In the genomic region with DNA sequence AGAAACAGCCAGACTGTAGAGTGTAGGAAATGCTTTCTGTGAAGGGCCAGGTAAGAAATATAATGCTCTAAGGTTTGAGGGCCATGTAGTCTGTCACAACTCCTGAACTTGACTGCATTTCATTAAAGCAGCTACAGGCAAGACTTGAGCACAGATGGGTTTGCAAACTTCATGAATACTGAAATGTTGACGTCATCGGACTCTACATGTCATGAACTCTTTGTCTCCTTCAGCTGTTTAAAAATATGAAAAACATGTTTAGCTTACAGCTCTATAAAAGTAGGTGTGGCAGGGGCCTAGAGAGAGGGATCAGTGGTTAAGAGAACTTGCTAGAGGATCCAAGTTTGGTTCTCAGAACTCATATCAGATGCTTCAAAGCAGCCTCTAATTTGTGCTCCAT, we compare ENCODE assay signal across 15 mouse cellular contexts.
DNase-seq lines count a peak whose midpoint lies in the region; ATAC-seq and TF ChIP-seq lines count a peak whose summit lies in the region.
"Had no signal": no experiment of that assay in that cellular context is flagged by ENCODE, and none has a peak within 500 bp of the region (broad histone marks: within the 10 kb centered on the region; RNA-seq: fewer than 3 reads in every experiment).

No protein-coding gene starts in this region.

- intact Hi-C loops in heart, postnatal 14 days (cut with DNase I) = loop anchor here (5.0 kb wide), 1 partner anchor 49 kb away; no protein-coding TSS in a partner anchor

- H3K27me3 ChIP-seq in heart, embryonic 16.5 days (ENCODE audit: control insufficient read depth, insufficient read depth, low read length) = no peaks in the 10 kb centered on the region
- no peaks in the 10 kb centered on the region for H3K27me3 ChIP-seq in lung, embryonic 16.5 days (ENCODE audit: control insufficient read depth, insufficient read depth, low read depth, low read length)
- no peaks in the 10 kb centered on the region for H3K27me3 ChIP-seq in intestine, embryonic 15.5 days (replicated peaks)
- no peaks in the 10 kb centered on the region for H3K27me3 ChIP-seq in liver, postnatal 0 days (ENCODE audit: insufficient read depth, low read length)
- H3K27me3 ChIP-seq: liver, embryonic 13.5 days had no signal

- no peak overlapping the region for H3K4me3 ChIP-seq in heart, embryonic 16.5 days (ENCODE audit: low read length)
- no peak overlapping the region for H3K4me3 ChIP-seq in lung, embryonic 16.5 days (ENCODE audit: low read length)
- H3K4me3 ChIP-seq in intestine, embryonic 15.5 days (replicated peaks) = no peak overlapping the region
- H3K4me3 ChIP-seq in liver, postnatal 0 days (ENCODE audit: low read depth, low read length) = no peak overlapping the region
- H3K4me3 ChIP-seq: liver, embryonic 13.5 days; midbrain, embryonic 12.5 days; myocyte had no signal

- 73% methylated on average over 2 of the region's 2 CpGs for WGBS in heart, embryonic 16.5 days
- 50% methylated on average over 2 of the region's 2 CpGs for WGBS in lung, embryonic 16.5 days
- 62% methylated on average over 2 of the region's 2 CpGs for WGBS in intestine, embryonic 15.5 days
- WGBS in liver, postnatal 0 days (ENCODE audit: insufficient replicate concordance) = 71% methylated on average over 2 of the region's 2 CpGs

- H3K4me1 ChIP-seq in heart, embryonic 16.5 days (ENCODE audit: control insufficient read depth, insufficient read depth, low read length) = peaks cover 28% of the 10 kb centered on the region
- peaks cover 34% of the 10 kb centered on the region for H3K4me1 ChIP-seq in lung, embryonic 16.5 days (replicated peaks; ENCODE audit: control insufficient read depth, insufficient read depth, low read length)
- no peaks in the 10 kb centered on the region; the same call in 1 of the 2 replicates for H3K4me1 ChIP-seq in intestine, embryonic 15.5 days (replicated peaks)
- peaks cover 7% of the 10 kb centered on the region; the same call in 1 of the 2 replicates for H3K4me1 ChIP-seq in liver, postnatal 0 days (ENCODE audit: insufficient read depth)
- H3K4me1 ChIP-seq: liver, embryonic 13.5 days; midbrain, embryonic 12.5 days had no signal

- ATAC-seq in heart, embryonic 16.5 days (replicated peaks; ENCODE audit: extremely low read depth, insufficient read depth, low FRiP score) = no peak
- ATAC-seq in lung, embryonic 16.5 days (ENCODE audit: low read depth) = no peak
- ATAC-seq in intestine, embryonic 15.5 days = no peak
- ATAC-seq in liver, postnatal 0 days = no peak

- DNase-seq in heart, postnatal 14 days = no peak
- no peak for DNase-seq in lung, postnatal 4 days
- no peak for DNase-seq in natural killer cell, adult 2 months (ENCODE audit: low spot score in 2 of 2)
- no peak for DNase-seq in liver, postnatal 0 days
- DNase-seq: cerebellum, adult 9-10 months; layer of hippocampus, postnatal 36 days; liver, embryonic 13.5 days; retina, postnatal 1 day; thymus, adult 2 months had no signal

- no peaks in the 10 kb centered on the region for H3K36me3 ChIP-seq in heart, embryonic 16.5 days (ENCODE audit: control insufficient read depth, insufficient read depth)
- H3K36me3 ChIP-seq in lung, embryonic 16.5 days (ENCODE audit: control insufficient read depth, insufficient read depth, low read length) = no peaks in the 10 kb centered on the region
- H3K36me3 ChIP-seq in intestine, embryonic 15.5 days = no peaks in the 10 kb centered on the region
- no peaks in the 10 kb centered on the region for H3K36me3 ChIP-seq in liver, postnatal 0 days (replicated peaks; ENCODE audit: insufficient read depth, low read length)
- H3K36me3 ChIP-seq: liver, embryonic 13.5 days; midbrain, embryonic 12.5 days had no signal

- no peak for TF ChIP-seq EP300 in liver, postnatal 0 days (IDR thresholded peaks at IDR 0.05; ENCODE audit: low read depth)

- no peak overlapping the region for H3K9ac ChIP-seq in heart, embryonic 16.5 days (ENCODE audit: low read length)
- H3K9ac ChIP-seq in lung, embryonic 16.5 days (ENCODE audit: low read length) = no peak overlapping the region
- H3K9ac ChIP-seq in intestine, embryonic 15.5 days = no peak overlapping the region
- H3K9ac ChIP-seq in liver, postnatal 0 days (replicated peaks) = no peak overlapping the region
- H3K9ac ChIP-seq: hindbrain, embryonic 14.5 days; liver, embryonic 13.5 days; midbrain, embryonic 12.5 days had no signal

- no peak overlapping the region for H3K4me2 ChIP-seq in heart, embryonic 16.5 days (ENCODE audit: low read depth, low read length)
- no peak overlapping the region for H3K4me2 ChIP-seq in lung, embryonic 16.5 days (ENCODE audit: low read depth, low read length)
- no peak overlapping the region for H3K4me2 ChIP-seq in intestine, embryonic 15.5 days (replicated peaks)
- H3K4me2 ChIP-seq in liver, postnatal 0 days (ENCODE audit: low read depth, low read length) = no peak overlapping the region
- H3K4me2 ChIP-seq: hindbrain, embryonic 14.5 days; liver, embryonic 13.5 days; midbrain, embryonic 12.5 days had no signal

- peaks cover 3% of the 10 kb centered on the region; the same call in 1 of the 2 replicates for H3K9me3 ChIP-seq in heart, embryonic 16.5 days (replicated peaks; ENCODE audit: control insufficient read depth, low read length)
- no peaks in the 10 kb centered on the region for H3K9me3 ChIP-seq in lung, embryonic 16.5 days (ENCODE audit: control insufficient read depth, low read length)
- H3K9me3 ChIP-seq in intestine, embryonic 15.5 days = no peaks in the 10 kb centered on the region
- no peaks in the 10 kb centered on the region for H3K9me3 ChIP-seq in liver, postnatal 0 days (ENCODE audit: low read length)
- H3K9me3 ChIP-seq: liver, embryonic 13.5 days; midbrain, embryonic 12.5 days had no signal

- TF ChIP-seq CTCF in liver, postnatal 0 days (IDR thresholded peaks at IDR 0.05; ENCODE audit: low read depth) = no peak

- peak overlapping the region; percentile 56 for H3K27ac ChIP-seq in heart, embryonic 16.5 days (ENCODE audit: low read length)
- H3K27ac ChIP-seq in lung, embryonic 16.5 days (ENCODE audit: low read length) = peak overlapping the region; percentile 28
- peak overlapping the region; percentile 23; the same call in 1 of the 2 replicates for H3K27ac ChIP-seq in intestine, embryonic 15.5 days
- no peak overlapping the region; the same call in 1 of the 2 replicates for H3K27ac ChIP-seq in liver, postnatal 0 days (ENCODE audit: low read depth)
- H3K27ac ChIP-seq: hindbrain, embryonic 14.5 days; liver, embryonic 13.5 days; midbrain, embryonic 12.5 days had no signal
